Mouse (Mus musculus) megakaryocyte, adult 5-6 weeks (primary cell): ENCODE results near the gene Trp53. TPM values are rescaled to one million over a fixed set of nuclear protein-coding genes. Genes with fewer than 3 reads are reported as not detected.
"Not testable (repeated sequence)": the region's sequence is repeated elsewhere in the genome, so short reads cannot be mapped to it uniquely, and the experiment has no call there.

Experiments
- ATAC-seq: 2 replicates; pipeline ENCODE4 v1.8.0; 2016; ENCODE audit warnings: mild to moderate bottlenecking, inconsistent platforms; ENCODE audit not compliant: poor library complexity, severe bottlenecking
- total RNA-seq, 2 experiments: library from RNA; stranded (forward) in 1 of 2; stranded (reverse) in 1 of 2; fragments of 153-499, 151-499 nt in 1 of 2; fragments of 221-1000, 200-1000 nt in 1 of 2; gene quantifications; 2 replicates each; pipeline versions ENCODE4 v1.2.3 to v1.2.4; 2015 to 2017

The Trp53 gene
- total RNA-seq, 2 experiments from 2014 or later = 21.8 to 59.2 TPM

- ATAC-seq = no peak
These were observed 42.2 kb downstream of the Trp53 start for GRCm38 (mm10) chr11:69622406-69622805.

- no peak for ATAC-seq
These were observed 42.8 kb downstream of the Trp53 start for GRCm38 (mm10) chr11:69623006-69623405.

- not testable (repeated sequence) for ATAC-seq
These were observed 44.2 kb downstream of the Trp53 start for GRCm38 (mm10) chr11:69624339-69624738.

GRCm38 (mm10) chr11:69628286-69628685 lies 48.1 kb downstream of the Trp53 start:
- ATAC-seq = peak; percentile 55

GRCm38 (mm10) chr11:69629802-69630201 lies 49.6 kb downstream of the Trp53 start:
- no peak for ATAC-seq

- peak; percentile 93 for ATAC-seq
These were observed 52.3 kb downstream of the Trp53 start, which contains the start of gene Fxr2 for GRCm38 (mm10) chr11:69632284-69633089. Gene Fxr2, plus strand, starts transcription at chr11:69632990.

- ATAC-seq = peak; percentile 12
These were observed 53.1 kb downstream of the Trp53 start for GRCm38 (mm10) chr11:69633128-69633866.

GRCm38 (mm10) chr11:69635471-69635870 lies 55.3 kb downstream of the Trp53 start:
- ATAC-seq = no peak

Other genes starting within 250 kb of the Trp53 start
- gene Rnf227, start 239.9 kb upstream of the Trp53 start, total RNA-seq (2015) = 3.7 and 8.1 TPM in 2 replicates
- 7.2 and 8.7 TPM in 2 replicates for gene Rnf227, start 239.9 kb upstream of the Trp53 start, total RNA-seq (2017)
- 13.6 and 13.9 TPM in 2 replicates for gene Chd3, start 211.0 kb upstream of the Trp53 start, total RNA-seq (2015)
- 17.1 and 19.8 TPM in 2 replicates for gene Chd3, start 211.0 kb upstream of the Trp53 start, total RNA-seq (2017)
- 90.6 and 105 TPM in 2 replicates for gene Naa38, start 184.9 kb upstream of the Trp53 start, total RNA-seq (2015)
- gene Naa38, start 184.9 kb upstream of the Trp53 start, total RNA-seq (2017) = 147 and 161 TPM in 2 replicates
- gene Cyb5d1, start 184.7 kb upstream of the Trp53 start, total RNA-seq (2015) = 11.6 and 15.3 TPM in 2 replicates
- gene Cyb5d1, start 184.7 kb upstream of the Trp53 start, total RNA-seq (2017) = 24.0 and 28.1 TPM in 2 replicates
- gene Tmem88, start 182.1 kb upstream of the Trp53 start, total RNA-seq (2015) = 0.14 TPM in 1 of 2 replicates, not detected in the other
- 0.18 TPM in 1 of 2 replicates, not detected in the other for gene Tmem88, start 182.1 kb upstream of the Trp53 start, total RNA-seq (2017)
- gene Kdm6b, start 166.7 kb upstream of the Trp53 start, total RNA-seq (2015) = 27.1 and 29.0 TPM in 2 replicates
- 5.0 and 6.7 TPM in 2 replicates for gene Kdm6b, start 166.7 kb upstream of the Trp53 start, total RNA-seq (2017)
- gene Dnah2, start 31.2 kb upstream of the Trp53 start, total RNA-seq (2015) = 0.54 and 1.8 TPM in 2 replicates
- 2.1 and 8.0 TPM in 2 replicates for gene Dnah2, start 31.2 kb upstream of the Trp53 start, total RNA-seq (2017)
- gene Efnb3, start 20.2 kb upstream of the Trp53 start, total RNA-seq (2015) = 0.11 TPM in 1 of 2 replicates, not detected in the other
- gene Efnb3, start 20.2 kb upstream of the Trp53 start, total RNA-seq (2017) = 0.45 TPM in 1 of 2 replicates, not detected in the other
- gene Wrap53, start 104 bp upstream of the Trp53 start, total RNA-seq (2015) = 11.8 and 12.2 TPM in 2 replicates
- 5.3 and 5.9 TPM in 2 replicates for gene Wrap53, start 104 bp upstream of the Trp53 start, total RNA-seq (2017)
- gene Atp1b2, start 25.6 kb downstream of the Trp53 start, total RNA-seq (2015) = 0.91 and 2.2 TPM in 2 replicates
- gene Atp1b2, start 25.6 kb downstream of the Trp53 start, total RNA-seq (2017) = 0.26 and 0.45 TPM in 2 replicates
- gene Shbg, start 37.5 kb downstream of the Trp53 start, total RNA-seq (2015) = not detected in 2 replicates
- not detected in 2 replicates for gene Shbg, start 37.5 kb downstream of the Trp53 start, total RNA-seq (2017)
- gene Sat2, start 41.7 kb downstream of the Trp53 start, total RNA-seq (2015) = not detected in 2 replicates
- not detected in 2 replicates for gene Sat2, start 41.7 kb downstream of the Trp53 start, total RNA-seq (2017)
- 25.3 and 29.0 TPM in 2 replicates for gene Fxr2, start 52.6 kb downstream of the Trp53 start, total RNA-seq (2015)
- gene Fxr2, start 52.6 kb downstream of the Trp53 start, total RNA-seq (2017) = 33.3 and 36.5 TPM in 2 replicates
- not detected in 2 replicates for gene Sox15, start 75.0 kb downstream of the Trp53 start, total RNA-seq (2015)
- 0.22 TPM in 1 of 2 replicates, not detected in the other for gene Sox15, start 75.0 kb downstream of the Trp53 start, total RNA-seq (2017)
- gene Mpdu1, start 82.3 kb downstream of the Trp53 start, total RNA-seq (2015) = 34.9 and 40.9 TPM in 2 replicates
- gene Mpdu1, start 82.3 kb downstream of the Trp53 start, total RNA-seq (2017) = 55.7 and 56.5 TPM in 2 replicates
- 302 and 304 TPM in 2 replicates for gene Cd68, start 85.8 kb downstream of the Trp53 start, total RNA-seq (2015)
- 195 and 219 TPM in 2 replicates for gene Cd68, start 85.8 kb downstream of the Trp53 start, total RNA-seq (2017)
- gene Eif4a1, start 92.1 kb downstream of the Trp53 start, total RNA-seq (2015) = 457 and 494 TPM in 2 replicates
- gene Eif4a1, start 92.1 kb downstream of the Trp53 start, total RNA-seq (2017) = 511 and 523 TPM in 2 replicates
- gene Senp3, start 101.7 kb downstream of the Trp53 start, total RNA-seq (2015) = 94.3 and 104 TPM in 2 replicates
- 68.9 and 80.8 TPM in 2 replicates for gene Senp3, start 101.7 kb downstream of the Trp53 start, total RNA-seq (2017)
- gene Tnfsf13, start 105.4 kb downstream of the Trp53 start, total RNA-seq (2015) = 37.7 and 47.2 TPM in 2 replicates
- 74.3 and 78.9 TPM in 2 replicates for gene Tnfsf13, start 105.4 kb downstream of the Trp53 start, total RNA-seq (2017)
- gene Tnfsf12, start 115.5 kb downstream of the Trp53 start, total RNA-seq (2015) = 25.5 and 25.9 TPM in 2 replicates
- 3.2 and 4.9 TPM in 2 replicates for gene Tnfsf12, start 115.5 kb downstream of the Trp53 start, total RNA-seq (2017)
- 11.6 and 13.6 TPM in 2 replicates for gene Tnfsfm13, start 115.7 kb downstream of the Trp53 start, total RNA-seq (2015)
- 8.5 and 12.2 TPM in 2 replicates for gene Tnfsfm13, start 115.7 kb downstream of the Trp53 start, total RNA-seq (2017)
- gene Polr2a, start 178.3 kb downstream of the Trp53 start, total RNA-seq (2015) = 116 and 118 TPM in 2 replicates
- 38.6 and 42.9 TPM in 2 replicates for gene Polr2a, start 178.3 kb downstream of the Trp53 start, total RNA-seq (2017)
- not detected in 2 replicates for gene Slc35g3, start 181.6 kb downstream of the Trp53 start, total RNA-seq (2015)
- not detected in 2 replicates for gene Slc35g3, start 181.6 kb downstream of the Trp53 start, total RNA-seq (2017)
- gene Zbtb4, start 185.6 kb downstream of the Trp53 start, total RNA-seq (2015) = 1.6 and 2.6 TPM in 2 replicates
- gene Zbtb4, start 185.6 kb downstream of the Trp53 start, total RNA-seq (2017) = 1.4 and 2.4 TPM in 2 replicates
- gene Chrnb1, start 215.6 kb downstream of the Trp53 start, total RNA-seq (2015) = 0.32 and 0.36 TPM in 2 replicates
- 0.16 TPM in 1 of 2 replicates, not detected in the other for gene Chrnb1, start 215.6 kb downstream of the Trp53 start, total RNA-seq (2017)
- gene Fgf11, start 221.5 kb downstream of the Trp53 start, total RNA-seq (2015) = 0.14 TPM in 1 of 2 replicates, not detected in the other
- gene Fgf11, start 221.5 kb downstream of the Trp53 start, total RNA-seq (2017) = not detected in 2 replicates
- gene Tmem102, start 225.3 kb downstream of the Trp53 start, total RNA-seq (2015) = not detected in 2 replicates
- gene Tmem102, start 225.3 kb downstream of the Trp53 start, total RNA-seq (2017) = not detected in 2 replicates
- not detected in 2 replicates for gene Gm39566, start 234.9 kb downstream of the Trp53 start, total RNA-seq (2015)
- not detected in 2 replicates for gene Gm39566, start 234.9 kb downstream of the Trp53 start, total RNA-seq (2017)
- not detected in 2 replicates for gene Spem2, start 238.1 kb downstream of the Trp53 start, total RNA-seq (2015)
- not detected in 2 replicates for gene Spem2, start 238.1 kb downstream of the Trp53 start, total RNA-seq (2017)
- not detected in 2 replicates for gene Spem1, start 241.8 kb downstream of the Trp53 start, total RNA-seq (2015)
- not detected in 2 replicates for gene Spem1, start 241.8 kb downstream of the Trp53 start, total RNA-seq (2017)